Mouse (Mus musculus) R1 (cell line): ENCODE measurements around the gene Antxr2.

Experiments used
- DNase-seq: peaks from one replicate; pipeline ENCODE4 v3.0.0-alpha.2; 2018; ENCODE audit warnings: low read depth, low spot score

Gene Antxr2

DNA sequence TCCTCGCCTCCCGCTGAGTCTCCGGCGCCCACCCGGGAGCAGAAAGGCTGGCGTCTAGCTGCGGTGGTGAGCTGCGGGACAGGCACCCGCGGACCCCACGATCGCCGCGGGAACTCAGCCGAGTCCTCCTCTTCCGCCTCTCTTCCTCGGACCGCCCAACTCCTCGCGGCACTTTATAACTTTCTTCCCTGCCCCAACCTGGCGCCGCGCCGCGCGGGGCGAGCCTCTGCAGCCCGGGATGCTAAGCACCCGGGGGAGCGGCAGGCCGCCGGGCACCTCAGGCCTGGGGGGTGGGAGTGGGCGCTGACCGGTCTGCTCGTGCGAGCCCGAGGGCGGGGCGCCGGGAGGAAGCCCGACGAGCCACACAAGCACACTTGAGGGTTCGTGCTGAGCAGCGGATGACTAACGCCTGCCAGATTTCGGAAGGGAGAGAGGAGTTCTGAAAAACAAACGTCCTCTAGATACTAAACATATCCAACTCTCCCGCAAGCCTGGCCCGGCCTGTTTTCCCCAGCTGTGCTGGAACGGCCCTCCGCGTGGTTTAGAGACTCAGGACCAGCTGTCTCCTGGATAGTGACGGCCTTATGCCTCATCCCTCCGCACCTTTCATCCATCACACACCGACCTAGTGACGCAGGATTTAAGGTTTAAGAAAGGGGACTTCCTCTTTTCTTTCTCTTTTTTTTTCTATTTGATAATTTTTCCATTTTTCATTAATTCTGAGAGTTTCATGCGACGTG lies at the start of gene Antxr2:
Gene Antxr2, minus strand, starts transcription at position 142 of the 740 bp plus-strand sequence.
- DNase-seq = peak; percentile 34

DNA sequence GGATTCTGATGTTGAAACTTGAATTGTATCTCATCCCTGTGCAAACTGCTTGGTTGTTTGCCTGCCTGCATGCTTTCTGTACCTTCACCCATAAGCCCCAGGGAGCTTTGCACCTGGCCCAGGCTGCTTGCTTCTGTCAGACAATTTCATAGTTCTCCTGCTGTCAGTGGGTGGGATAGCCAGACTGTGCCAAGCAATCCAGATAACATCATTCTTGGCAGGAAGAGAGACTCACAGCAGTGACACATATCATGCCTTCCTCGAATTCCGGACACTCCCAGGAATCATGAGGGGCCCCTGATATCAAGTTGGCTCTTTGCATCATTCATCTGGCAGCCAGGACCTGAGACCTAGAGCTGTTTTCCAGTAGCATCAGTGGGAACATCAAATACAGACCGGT lies 45.8 kb upstream of the Antxr2 start:
- DNase-seq = no peak

GRCm38 (mm10) chr5:98069191-98069590 lies 38.3 kb upstream of the Antxr2 start:
- peak; percentile 67 for DNase-seq

GRCm38 (mm10) chr5:98055275-98055674 lies 24.4 kb upstream of the Antxr2 start:
- no peak for DNase-seq

DNA sequence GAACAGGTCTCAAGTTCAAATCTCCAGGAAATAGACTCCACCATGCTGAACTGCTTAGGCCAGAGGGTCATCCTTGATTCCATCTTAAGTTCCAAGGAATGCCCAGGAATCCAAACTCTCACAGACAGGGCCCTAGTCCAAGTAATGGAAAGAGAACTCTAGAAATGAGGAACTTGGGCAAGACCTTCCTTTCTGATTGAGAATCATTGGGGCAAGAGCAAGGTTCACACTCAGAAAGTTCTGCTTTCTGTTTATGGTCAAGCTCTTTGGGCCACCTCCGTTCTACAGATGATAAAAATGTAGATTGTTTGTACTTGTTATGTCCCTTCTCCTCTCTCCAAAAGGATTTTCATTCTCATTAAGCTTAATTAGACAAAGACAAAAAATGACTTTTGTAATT lies 24.0 kb upstream of the Antxr2 start:
- no peak for DNase-seq

- DNase-seq = no peak
These were observed 4.1 kb upstream of the Antxr2 start for GRCm38 (mm10) chr5:98034928-98035327.

DNA sequence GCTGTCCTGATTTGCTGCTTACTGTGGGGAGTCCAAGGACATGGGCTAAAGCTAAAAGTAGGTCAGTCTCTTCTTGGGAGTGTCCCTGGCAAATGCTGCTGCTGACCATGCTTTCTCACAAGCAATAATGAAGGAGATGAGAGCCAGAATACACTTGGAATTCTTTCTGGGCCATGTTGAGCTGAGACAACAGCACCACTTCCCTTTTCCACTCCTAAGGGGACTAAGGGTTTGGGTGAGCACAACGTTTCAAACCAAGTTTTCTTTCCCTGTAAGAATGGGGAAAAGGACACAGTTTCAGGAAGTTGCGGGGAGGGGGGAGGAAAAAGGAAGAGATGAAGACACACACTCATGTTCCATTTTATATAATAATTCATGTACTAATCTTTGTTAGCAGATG lies 3.4 kb upstream of the Antxr2 start:
- no peak for DNase-seq

DNA sequence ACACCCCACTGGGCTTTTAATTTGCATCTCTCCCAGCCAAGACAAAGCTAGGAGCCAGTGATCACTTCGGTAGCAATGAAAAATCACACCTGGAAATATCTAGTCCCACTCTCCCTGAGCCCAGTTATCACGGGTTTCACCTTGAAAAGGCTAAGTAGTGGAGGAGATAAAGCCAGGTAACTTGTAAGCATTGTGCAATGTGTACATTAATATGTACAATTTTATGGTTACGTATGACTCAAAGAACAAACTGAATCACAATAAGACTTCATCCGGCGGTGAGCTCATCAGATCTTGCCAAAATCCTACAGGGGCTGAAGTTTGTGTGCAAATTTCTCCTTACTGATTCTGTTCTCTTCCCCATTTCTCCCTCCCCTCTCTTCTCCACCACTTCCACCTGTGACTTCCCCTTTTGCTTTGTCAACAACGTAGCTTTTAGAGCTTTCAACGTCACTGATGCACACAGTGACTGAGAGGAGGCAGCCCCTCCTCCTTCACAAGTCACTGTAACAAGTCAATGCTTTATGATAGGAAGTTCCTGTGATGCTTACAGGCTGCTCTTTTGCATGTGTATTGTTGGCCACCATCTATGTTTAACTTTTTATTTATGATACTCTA lies 2.1 kb upstream of the Antxr2 start:
- DNase-seq = no peak

GRCm38 (mm10) chr5:98030091-98030901 lies 547 bp downstream of the Antxr2 start:
- DNase-seq = peak; percentile 39

- DNase-seq = no peak
These were observed 3.0 kb downstream of the Antxr2 start for GRCm38 (mm10) chr5:98027688-98028389.

- no peak for DNase-seq
These were observed 4.9 kb downstream of the Antxr2 start for GRCm38 (mm10) chr5:98025921-98026320.

- no peak for DNase-seq
These were observed 6.3 kb downstream of the Antxr2 start for GRCm38 (mm10) chr5:98024545-98024944.

GRCm38 (mm10) chr5:98021518-98021917 lies 9.3 kb downstream of the Antxr2 start:
- no peak for DNase-seq

GRCm38 (mm10) chr5:98020658-98021057 lies 10.2 kb downstream of the Antxr2 start:
- no peak for DNase-seq

DNA sequence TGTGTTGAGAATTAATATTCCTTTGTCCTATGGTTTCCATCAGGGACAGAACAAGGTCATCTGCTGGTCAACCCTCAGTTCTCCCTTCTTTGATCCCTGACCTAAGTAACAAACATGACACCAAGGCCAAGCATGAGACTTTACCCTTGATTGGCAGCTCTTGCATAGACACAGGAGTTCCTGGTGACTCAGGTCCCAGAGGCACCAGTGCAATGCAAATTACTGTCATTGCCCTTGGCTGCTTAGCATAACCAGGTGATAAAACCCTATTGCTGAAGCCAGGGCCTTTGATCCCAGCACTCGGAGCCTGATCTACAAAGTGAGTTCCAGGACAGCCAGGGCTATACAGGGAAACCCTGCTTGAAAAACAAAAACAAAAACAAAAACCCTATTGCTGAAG lies 11.4 kb downstream of the Antxr2 start:
- no peak for DNase-seq

- no peak for DNase-seq
These were observed 12.7 kb downstream of the Antxr2 start for GRCm38 (mm10) chr5:98018162-98018561.

- DNase-seq = no peak
These were observed 14.3 kb downstream of the Antxr2 start for GRCm38 (mm10) chr5:98016247-98017203.

- no peak for DNase-seq
These were observed 25.1 kb downstream of the Antxr2 start for GRCm38 (mm10) chr5:98005751-98006150.

GRCm38 (mm10) chr5:97999261-97999824 lies 31.5 kb downstream of the Antxr2 start:
- DNase-seq = no peak

GRCm38 (mm10) chr5:97996500-97997176 lies 34.2 kb downstream of the Antxr2 start:
- DNase-seq = no peak
